Mouse (Mus musculus): ENCODE results near the gene Fbxo6. TPM values are rescaled to one million over a fixed set of nuclear protein-coding genes. Genes with fewer than 3 reads are reported as not detected.

Gene Fbxo6
- polyA plus RNA-seq, 1 experiment = not detected

DNA sequence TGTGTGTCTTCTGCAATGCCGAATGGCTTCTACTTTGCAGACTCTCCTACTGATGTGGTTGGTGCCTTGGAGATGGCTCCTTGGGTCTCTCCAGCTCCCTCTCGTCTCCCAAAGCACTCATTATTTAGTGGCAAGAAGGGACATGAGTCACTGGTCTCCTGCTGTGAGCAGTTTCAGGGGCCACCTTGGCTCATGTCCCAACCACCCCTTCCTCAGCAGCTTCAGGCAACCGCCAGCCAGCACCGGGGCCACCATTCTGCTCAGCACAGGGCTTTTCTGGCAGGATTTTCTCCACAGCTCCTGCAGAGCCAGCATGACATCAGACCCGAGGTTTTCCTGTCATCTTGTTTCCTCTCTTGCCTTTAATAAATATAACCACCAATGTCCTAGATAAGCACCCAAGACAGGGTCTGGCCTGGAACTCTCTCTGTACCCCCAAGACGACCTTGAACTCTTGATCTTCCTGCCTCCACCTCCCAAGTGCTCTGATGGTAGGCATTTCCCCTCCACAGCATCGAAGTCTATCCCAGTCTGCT lies 43.3 kb downstream of the Fbxo6 start:
- 39% methylated on average over 7 of the region's 7 CpGs for WGBS

DNA sequence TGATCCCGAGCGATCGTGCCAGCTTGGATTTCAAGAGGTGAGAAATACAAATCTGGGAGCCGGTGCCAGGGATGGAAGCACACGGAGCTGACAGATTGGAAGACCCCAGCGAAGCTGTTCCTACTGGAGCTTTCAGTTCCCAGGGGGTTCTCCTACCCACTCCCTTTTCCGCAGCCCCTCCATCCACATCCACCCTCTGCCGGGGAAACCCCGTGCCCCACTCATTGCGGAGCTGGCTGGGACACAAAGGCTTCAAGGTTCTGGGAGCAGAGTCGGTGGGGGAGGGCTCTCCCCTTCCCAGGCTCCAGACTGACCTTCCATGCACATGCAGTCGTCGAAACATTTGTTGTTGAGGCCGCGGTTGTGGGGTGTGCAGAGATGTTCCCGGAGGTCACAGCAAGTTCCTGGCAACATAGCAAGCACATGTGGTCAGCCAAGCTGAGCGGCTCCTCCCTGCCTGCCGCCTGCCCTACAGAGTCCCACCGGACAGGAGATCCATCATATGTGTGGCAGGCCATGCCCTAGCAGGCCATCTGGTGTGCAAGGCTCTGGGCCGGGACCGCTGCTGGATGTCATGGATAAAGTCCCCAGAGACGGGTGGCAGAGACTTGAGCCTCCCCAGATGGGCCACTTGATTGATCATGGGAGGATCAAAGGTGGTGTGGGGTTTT lies 44.2 kb downstream of the Fbxo6 start:
- 60% methylated on average over 22 of the region's 22 CpGs for WGBS
- no peak overlapping the region for H3K27ac ChIP-seq (ENCODE audit: insufficient read depth, low read depth, low read length)
- H3K4me1 ChIP-seq (ENCODE audit: control insufficient read depth, insufficient read depth, low read length) = peaks cover 20% of the 10 kb centered on the region
- no peak overlapping the region for H3K4me3 ChIP-seq (ENCODE audit: insufficient read depth, low read depth, low read length)
- TF ChIP-seq POLR2A (IDR thresholded peaks at IDR 0.05; ENCODE audit: insufficient read depth, low read depth, low read length) (no peak), CTCF (IDR thresholded peaks at IDR 0.05; ENCODE audit: insufficient read depth, low read depth, low read length) (no peak)

More for the DNA sequence above, 43.3 kb downstream of the Fbxo6 start:
- Histone ChIP-seq H3K4me1 (ENCODE audit: control insufficient read depth, insufficient read depth, low read length) (peaks cover 20% of the 10 kb centered on the region), H3K4me3 (ENCODE audit: insufficient read depth, low read depth, low read length) (no peak overlapping the region), H3K27ac (ENCODE audit: insufficient read depth, low read depth, low read length) (no peak overlapping the region)
- TF ChIP-seq CTCF (IDR thresholded peaks at IDR 0.05; ENCODE audit: insufficient read depth, low read depth, low read length) = no peak
- no peak for TF ChIP-seq POLR2A (IDR thresholded peaks at IDR 0.05; ENCODE audit: insufficient read depth, low read depth, low read length)

DNA sequence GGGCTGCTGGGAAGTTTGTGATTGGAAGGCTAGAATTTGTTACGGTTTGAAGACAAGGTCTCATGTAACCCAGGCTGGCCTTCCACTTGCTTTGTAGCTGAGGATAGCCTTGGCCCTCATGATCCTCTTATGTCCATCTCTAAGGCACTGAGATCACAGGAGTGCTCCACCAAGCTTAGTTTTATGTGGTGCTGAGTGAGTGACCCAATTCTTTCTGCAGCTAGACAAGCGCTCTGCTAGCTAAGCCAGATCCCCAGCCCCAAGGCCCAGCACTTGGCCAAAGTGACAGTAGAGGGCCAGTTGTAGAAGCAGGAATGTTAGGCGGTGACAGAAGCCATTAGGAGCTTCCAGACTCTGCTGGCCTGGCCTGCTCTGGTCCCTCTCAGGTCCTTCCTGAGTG lies 47.8 kb downstream of the Fbxo6 start:
- WGBS = 93% methylated on average over 3 of the region's 3 CpGs
- TF ChIP-seq POLR2A (IDR thresholded peaks at IDR 0.05; ENCODE audit: insufficient read depth, low read depth, low read length) (no peak), CTCF (IDR thresholded peaks at IDR 0.05; ENCODE audit: insufficient read depth, low read depth, low read length) (no peak)

DNA sequence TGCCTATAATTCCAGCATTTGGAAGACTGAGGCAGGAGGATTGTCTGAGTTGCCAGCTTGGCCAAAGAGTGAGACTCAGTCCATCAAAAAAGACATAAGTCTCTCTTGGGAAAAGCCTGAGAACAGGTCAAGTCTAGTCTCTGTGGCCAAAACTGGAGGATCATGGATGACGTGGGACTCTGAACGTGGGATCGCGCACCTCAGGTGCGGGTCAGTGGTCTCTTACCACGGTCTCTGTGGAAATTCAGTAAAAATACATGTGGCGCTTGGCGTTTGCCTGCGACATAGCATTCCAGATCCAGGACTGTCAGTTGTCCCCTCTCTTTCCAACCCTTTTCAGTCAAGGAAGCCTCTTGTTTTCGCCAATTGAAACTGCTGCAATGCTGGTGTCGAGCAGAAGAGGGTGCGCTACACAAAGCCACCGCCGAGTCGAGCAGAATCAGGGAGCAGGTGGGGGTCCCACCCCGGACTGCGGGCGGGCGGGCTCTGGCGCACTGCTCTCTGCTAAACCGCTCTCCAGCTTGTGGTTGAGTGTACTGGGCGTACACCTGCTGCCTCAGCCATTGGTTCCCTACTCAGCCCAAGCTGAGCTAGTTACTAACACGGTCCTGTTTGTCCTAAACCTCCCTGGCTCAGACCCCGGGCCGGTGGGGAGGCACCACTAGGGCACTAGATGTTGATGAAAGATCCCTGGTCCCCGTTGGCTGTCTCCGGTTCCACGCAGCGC lies 50.0 kb downstream of the Fbxo6 start:
- Histone ChIP-seq H3K27ac (ENCODE audit: insufficient read depth, low read depth, low read length) (no peak overlapping the region), H3K4me1 (ENCODE audit: control insufficient read depth, insufficient read depth, low read length) (peaks cover 4% of the 10 kb centered on the region), H3K4me3 (ENCODE audit: insufficient read depth, low read depth, low read length) (peak overlapping the region; percentile 40)
- TF ChIP-seq POLR2A (IDR thresholded peaks at IDR 0.05; ENCODE audit: insufficient read depth, low read depth, low read length) = no peak
- peak; percentile 48; the same call in 1 of the 2 replicates for TF ChIP-seq CTCF (IDR thresholded peaks at IDR 0.05; ENCODE audit: insufficient read depth, low read depth, low read length)
- WGBS = 14% methylated on average over 29 of the region's 29 CpGs

More for the DNA sequence above, 47.8 kb downstream of the Fbxo6 start:
- Histone ChIP-seq H3K4me3 (ENCODE audit: insufficient read depth, low read depth, low read length) (no peak overlapping the region), H3K27ac (ENCODE audit: insufficient read depth, low read depth, low read length) (no peak overlapping the region), H3K4me1 (ENCODE audit: control insufficient read depth, insufficient read depth, low read length) (peaks cover 23% of the 10 kb centered on the region)

DNA sequence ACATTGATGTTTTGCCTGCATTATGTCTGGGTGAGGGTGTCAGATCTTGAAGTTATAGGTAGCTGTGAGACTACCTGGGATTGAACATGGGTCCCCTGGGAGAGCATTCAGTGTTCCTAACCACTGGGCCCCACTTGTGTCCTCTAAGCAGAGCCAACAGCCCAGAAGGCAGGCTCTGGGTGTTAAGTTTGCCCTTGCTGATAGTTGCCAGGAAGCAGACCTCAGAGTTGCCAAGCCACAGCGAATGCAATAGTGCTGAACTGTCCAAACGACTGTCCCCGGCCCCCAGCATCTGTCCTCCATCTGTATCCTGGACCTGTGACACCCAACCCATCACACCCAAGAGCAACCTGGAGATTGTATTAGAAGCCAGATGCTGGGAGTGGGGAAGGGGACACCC lies 53.3 kb downstream of the Fbxo6 start:
- H3K4me3 ChIP-seq (ENCODE audit: insufficient read depth, low read depth, low read length) = no peak overlapping the region
- no peak for TF ChIP-seq CTCF (IDR thresholded peaks at IDR 0.05; ENCODE audit: insufficient read depth, low read depth, low read length)
- TF ChIP-seq POLR2A (IDR thresholded peaks at IDR 0.05; ENCODE audit: insufficient read depth, low read depth, low read length) = no peak
- WGBS = 92% methylated on average over 3 of the region's 3 CpGs

DNA sequence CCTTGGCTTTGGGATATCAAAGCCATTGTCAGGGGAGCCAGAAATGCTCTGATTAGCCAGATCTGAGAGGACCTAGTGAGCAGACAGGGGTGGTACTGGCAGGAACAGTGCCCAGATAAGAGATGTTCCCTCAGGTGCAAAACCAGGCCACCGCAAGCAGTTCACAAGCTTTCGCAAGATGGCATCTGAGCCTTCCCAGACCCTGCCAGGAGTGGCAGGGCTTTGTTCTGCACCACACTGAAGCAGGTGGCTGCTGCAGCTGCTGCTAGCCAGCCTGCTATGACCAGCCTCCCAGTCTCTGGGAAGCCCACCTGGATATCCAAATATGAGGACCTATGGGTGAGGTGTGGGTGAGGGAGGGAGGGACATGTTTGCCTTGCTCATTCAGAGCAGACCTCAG lies 54.0 kb downstream of the Fbxo6 start:
- TF ChIP-seq POLR2A (IDR thresholded peaks at IDR 0.05; ENCODE audit: insufficient read depth, low read depth, low read length) (no peak), CTCF (IDR thresholded peaks at IDR 0.05; ENCODE audit: insufficient read depth, low read depth, low read length) (no peak)

More for the DNA sequence above, 53.3 kb downstream of the Fbxo6 start:
- no peak overlapping the region for H3K27ac ChIP-seq (ENCODE audit: insufficient read depth, low read depth, low read length)
- H3K4me1 ChIP-seq (ENCODE audit: control insufficient read depth, insufficient read depth, low read length) = peaks cover 4% of the 10 kb centered on the region

More for the DNA sequence above, 54.0 kb downstream of the Fbxo6 start:
- no peak overlapping the region for H3K27ac ChIP-seq (ENCODE audit: insufficient read depth, low read depth, low read length)
- no peak overlapping the region for H3K4me3 ChIP-seq (ENCODE audit: insufficient read depth, low read depth, low read length)
- WGBS = 100% methylated on average over 2 of the region's 2 CpGs
- H3K4me1 ChIP-seq (ENCODE audit: control insufficient read depth, insufficient read depth, low read length) = peaks cover 4% of the 10 kb centered on the region

Other genes with a start within 250 kb of the Fbxo6 start
- not detected in 2 replicates for gene Mfn2, start 247.4 kb downstream of the Fbxo6 start, polyA plus RNA-seq (2012; ENCODE audit: insufficient read depth, insufficient read length, low replicate concordance, missing spikeins)
- gene Plod1, start 215.4 kb downstream of the Fbxo6 start, polyA plus RNA-seq (2012; ENCODE audit: insufficient read depth, insufficient read length, low replicate concordance, missing spikeins) = not detected in 2 replicates
- gene 2510039O18Rik, start 211.2 kb downstream of the Fbxo6 start, polyA plus RNA-seq (2012; ENCODE audit: insufficient read depth, insufficient read length, low replicate concordance, missing spikeins) = not detected in 2 replicates
- not detected in 2 replicates for gene Nppb, start 166.4 kb downstream of the Fbxo6 start, polyA plus RNA-seq (2012; ENCODE audit: insufficient read depth, insufficient read length, low replicate concordance, missing spikeins)
- not detected in 2 replicates for gene Nppa, start 151.4 kb downstream of the Fbxo6 start, polyA plus RNA-seq (2012; ENCODE audit: insufficient read depth, insufficient read length, low replicate concordance, missing spikeins)
- gene Clcn6, start 113.3 kb downstream of the Fbxo6 start, polyA plus RNA-seq (2012; ENCODE audit: insufficient read depth, insufficient read length, low replicate concordance, missing spikeins) = not detected in 2 replicates
- not detected in 2 replicates for gene Mthfr, start 113.1 kb downstream of the Fbxo6 start, polyA plus RNA-seq (2012; ENCODE audit: insufficient read depth, insufficient read length, low replicate concordance, missing spikeins)
- not detected in 2 replicates for gene Agtrap, start 64.1 kb downstream of the Fbxo6 start, polyA plus RNA-seq (2012; ENCODE audit: insufficient read depth, insufficient read length, low replicate concordance, missing spikeins)
- not detected in 2 replicates for gene Mad2l2, start 21.8 kb downstream of the Fbxo6 start, polyA plus RNA-seq (2012; ENCODE audit: insufficient read depth, insufficient read length, low replicate concordance, missing spikeins)
- not detected in 2 replicates for gene Draxin, start 21.4 kb downstream of the Fbxo6 start, polyA plus RNA-seq (2012; ENCODE audit: insufficient read depth, insufficient read length, low replicate concordance, missing spikeins)
- gene Fbxo44, start 8.3 kb upstream of the Fbxo6 start, polyA plus RNA-seq (2012; ENCODE audit: insufficient read depth, insufficient read length, low replicate concordance, missing spikeins) = not detected in 2 replicates
- not detected in 2 replicates for gene Fbxo2, start 8.5 kb upstream of the Fbxo6 start, polyA plus RNA-seq (2012; ENCODE audit: insufficient read depth, insufficient read length, low replicate concordance, missing spikeins)
- gene Disp3, start 135.8 kb upstream of the Fbxo6 start, polyA plus RNA-seq (2012; ENCODE audit: insufficient read depth, insufficient read length, low replicate concordance, missing spikeins) = not detected in 2 replicates

Measured in olfactory bulb, adult 2 months (tissue).